Mouse (Mus musculus) neural tube, embryonic 11.5 days (tissue): ENCODE results near the gene Kcnc4. TPM values are rescaled to one million over a fixed set of nuclear protein-coding genes. Genes with fewer than 3 reads are reported as not detected.

Source experiments
- polyA plus RNA-seq: library from polyadenylated mRNA; unstranded; fragments of >200 nt; fragmentation: Nextera tagmentation; extraction: Ambion mirVana; gene quantifications from 2 replicates; pipeline ENCODE4 v1.2.1, GENCODE M21; 2014

The Kcnc4 gene
- polyA plus RNA-seq, 1 experiment from 2014 or later, result 0.05 TPM

Other genes starting within 250 kb of the Kcnc4 start
- gene Cym, start 237.8 kb downstream of the Kcnc4 start, polyA plus RNA-seq, result not detected in 2 replicates
- not detected in 2 replicates for gene A630076J17Rik, start 228.9 kb downstream of the Kcnc4 start, polyA plus RNA-seq
- not detected in 2 replicates for gene Prok1, start 219.8 kb downstream of the Kcnc4 start, polyA plus RNA-seq
- 187 and 189 TPM in 2 replicates for gene Lamtor5, start 180.7 kb downstream of the Kcnc4 start, polyA plus RNA-seq
- 1.6 and 1.9 TPM in 2 replicates for gene Slc16a4, start 168.3 kb downstream of the Kcnc4 start, polyA plus RNA-seq
- 17.2 and 18.3 TPM in 2 replicates for gene Rbm15, start 125.9 kb downstream of the Kcnc4 start, polyA plus RNA-seq
- gene Slc6a17, start 58.5 kb upstream of the Kcnc4 start, polyA plus RNA-seq, result 2.6 and 3.6 TPM in 2 replicates
- not detected in 2 replicates for gene Ubl4b, start 95.5 kb upstream of the Kcnc4 start, polyA plus RNA-seq
- gene Alx3, start 135.5 kb upstream of the Kcnc4 start, polyA plus RNA-seq, result 0.88 and 1.5 TPM in 2 replicates
- not detected in 2 replicates for gene Gm10961, start 171.8 kb upstream of the Kcnc4 start, polyA plus RNA-seq
- 101 and 108 TPM in 2 replicates for gene Strip1, start 172.1 kb upstream of the Kcnc4 start, polyA plus RNA-seq
- gene Ahcyl1, start 237.0 kb upstream of the Kcnc4 start, polyA plus RNA-seq, result 124 and 127 TPM in 2 replicates